Mouse (Mus musculus) forebrain, postnatal 0 days (tissue): ENCODE data around the gene Serpina3c. TPM values are rescaled to one million over a fixed set of nuclear protein-coding genes. Genes with fewer than 3 reads are reported as not detected.

Source experiments
- ATAC-seq: fragments of 200-750 bp; cut with Nextera tagmentation; 2 replicates; pipeline ENCODE4 v1.8.0; 2017; ENCODE audit warnings: mild to moderate bottlenecking, moderate library complexity
- DNase-seq: peaks from one replicate; pipeline ENCODE4 v3.0.0-alpha.2; 2015
- H3K27ac ChIP-seq: fragments of 300-500 bp; sonication (generic); 2 replicates; pipeline ENCODE4 v1.5.1; 2014; ENCODE audit warnings: low read depth, mild to moderate bottlenecking, antibody characterized with exemption, low read length, moderate library complexity, mixed read lengths
- H3K27me3 ChIP-seq: fragments of 300-500 bp; sonication (generic); 2 replicates; pipeline ENCODE4 v1.6.1; 2014; ENCODE audit warnings: mild to moderate bottlenecking, low read length, mixed read lengths; ENCODE audit not compliant: insufficient read depth
- H3K36me3 ChIP-seq: fragments of 300-500 bp; sonication (generic); 2 replicates; pipeline ENCODE4 v1.6.1; 2014; ENCODE audit warnings: mild to moderate bottlenecking, moderate library complexity; ENCODE audit not compliant: insufficient read depth
- H3K4me1 ChIP-seq: fragments of 300-500 bp; sonication (generic); 2 replicates; pipeline ENCODE4 v1.6.1; 2014; ENCODE audit warnings: antibody characterized with exemption; ENCODE audit not compliant: insufficient read depth
- H3K4me2 ChIP-seq: fragments of 300-500 bp; sonication (generic); 2 replicates; pipeline ENCODE4 v1.6.1; 2014; ENCODE audit warnings: low read depth, mild to moderate bottlenecking, moderate library complexity
- H3K4me3 ChIP-seq: fragments of 300-500 bp; sonication (generic); 2 replicates; pipeline ENCODE4 v1.5.1; 2014; ENCODE audit warnings: low read depth, low read length, mixed read lengths
- H3K9ac ChIP-seq: fragments of 300-500 bp; sonication (generic); 2 replicates; pipeline ENCODE4 v1.6.1; 2014; ENCODE audit warnings: mild to moderate bottlenecking
- H3K9me3 ChIP-seq: fragments of 300-500 bp; sonication (generic); 2 replicates; pipeline ENCODE4 v1.6.1; 2016; ENCODE audit warnings: low read length
- CTCF ChIP-seq: sonication (generic); IDR thresholded peaks from 2 replicates; pipeline ENCODE4 v1.5.1; 2016; ENCODE audit warnings: antibody characterized with exemption, control low read depth, low read depth
- WGBS: fragments of 180-500 bp; shearing (Covaris S2); extraction: QIAGEN DNeasy Blood & Tissue Kit; methylation state at CpG from one replicate; pipeline ENCODE4 v1.1.7; 2014; 5-methylcytosine and 5-hydroxymethylcytosine counted together
- polyA plus RNA-seq: library from polyadenylated mRNA; unstranded; fragments of >200 nt; fragmentation: Nextera tagmentation; extraction: Ambion mirVana; gene quantifications from 2 replicates; pipeline ENCODE4 v1.2.1, GENCODE M21; 2015
- total RNA-seq: library from RNA; depleted of rRNA; stranded (reverse); fragments of >200 nt; gene quantifications from 2 replicates; pipeline ENCODE4 v1.2.3, GENCODE M21; 2014

The Serpina3c gene
- total and polyA plus RNA-seq, 2 experiments from 2014 or later = not detected

GRCm38 (mm10) chr12:104174747-104175146 lies 21.1 kb upstream of the Serpina3c start:
- no peak for DNase-seq
- no peak for TF ChIP-seq CTCF
- no peak overlapping the region for H3K4me3 ChIP-seq
- H3K9ac ChIP-seq = no peak overlapping the region
- no peaks in the 10 kb centered on the region for H3K9me3 ChIP-seq
- H3K27ac ChIP-seq = no peak overlapping the region
- H3K36me3 ChIP-seq = no peaks in the 10 kb centered on the region
- no peak overlapping the region for H3K4me2 ChIP-seq
- no peaks in the 10 kb centered on the region for H3K27me3 ChIP-seq
- no peaks in the 10 kb centered on the region for H3K4me1 ChIP-seq
- ATAC-seq = no peak
- 81% methylated on average over 3 of the region's 3 CpGs for WGBS

- H3K4me3 ChIP-seq = no peak overlapping the region
- WGBS = 64% methylated on average over 3 of the region's 3 CpGs
- no peaks in the 10 kb centered on the region for H3K4me1 ChIP-seq
- H3K27me3 ChIP-seq = no peaks in the 10 kb centered on the region
- TF ChIP-seq CTCF = no peak
- no peak overlapping the region for H3K27ac ChIP-seq
- no peak overlapping the region for H3K4me2 ChIP-seq
- H3K9ac ChIP-seq = no peak overlapping the region
- H3K36me3 ChIP-seq = no peaks in the 10 kb centered on the region
- no peak for ATAC-seq
- no peak for DNase-seq
- no peaks in the 10 kb centered on the region for H3K9me3 ChIP-seq
These were observed 527 bp downstream of the Serpina3c start for GRCm38 (mm10) chr12:104153041-104153645.

GRCm38 (mm10) chr12:104151989-104152388 lies 1.7 kb downstream of the Serpina3c start:
- 68% methylated on average over 2 of the region's 2 CpGs for WGBS
- no peaks in the 10 kb centered on the region for H3K36me3 ChIP-seq
- H3K4me3 ChIP-seq = no peak overlapping the region

GRCm38 (mm10) chr12:104145571-104145970 lies 8.1 kb downstream of the Serpina3c start:
- no peak overlapping the region for H3K4me2 ChIP-seq
- H3K4me3 ChIP-seq = no peak overlapping the region
- H3K36me3 ChIP-seq = no peaks in the 10 kb centered on the region
- 82% methylated on average over 2 of the region's 2 CpGs for WGBS
- no peak overlapping the region for H3K27ac ChIP-seq
- no peak overlapping the region for H3K9ac ChIP-seq
- no peak for TF ChIP-seq CTCF
- DNase-seq = no peak
- no peaks in the 10 kb centered on the region for H3K9me3 ChIP-seq
- H3K4me1 ChIP-seq = no peaks in the 10 kb centered on the region
- no peaks in the 10 kb centered on the region for H3K27me3 ChIP-seq
- no peak for ATAC-seq

More at GRCm38 (mm10) chr12:104151989-104152388, 1.7 kb downstream of the Serpina3c start:
- no peak overlapping the region for H3K4me2 ChIP-seq
- no peaks in the 10 kb centered on the region for H3K9me3 ChIP-seq
- H3K4me1 ChIP-seq = no peaks in the 10 kb centered on the region
- ATAC-seq = no peak
- TF ChIP-seq CTCF = no peak
- H3K27me3 ChIP-seq = no peaks in the 10 kb centered on the region
- no peak overlapping the region for H3K9ac ChIP-seq
- no peak for DNase-seq
- H3K27ac ChIP-seq = no peak overlapping the region

- WGBS = 92% methylated on average over 1 of the region's 1 CpGs
- no peaks in the 10 kb centered on the region for H3K36me3 ChIP-seq
- no peak for TF ChIP-seq CTCF
These were observed 10.4 kb downstream of the Serpina3c start for GRCm38 (mm10) chr12:104143286-104143685.

GRCm38 (mm10) chr12:104142427-104142826 lies 11.2 kb downstream of the Serpina3c start:
- H3K9ac ChIP-seq = no peak overlapping the region
- TF ChIP-seq CTCF = no peak
- H3K4me3 ChIP-seq = no peak overlapping the region
- no peak overlapping the region for H3K4me2 ChIP-seq
- H3K27me3 ChIP-seq = no peaks in the 10 kb centered on the region
- H3K9me3 ChIP-seq = no peaks in the 10 kb centered on the region
- ATAC-seq = no peak
- no peaks in the 10 kb centered on the region for H3K36me3 ChIP-seq
- no peak overlapping the region for H3K27ac ChIP-seq
- H3K4me1 ChIP-seq = no peaks in the 10 kb centered on the region
- 81% methylated on average over 1 of the region's 1 CpGs for WGBS
- DNase-seq = no peak

More at GRCm38 (mm10) chr12:104143286-104143685, 10.4 kb downstream of the Serpina3c start:
- Histone ChIP-seq H3K9me3 (no peaks in the 10 kb centered on the region), H3K9ac (no peak overlapping the region), H3K4me2 (no peak overlapping the region), H3K27me3 (no peaks in the 10 kb centered on the region), H3K4me1 (no peaks in the 10 kb centered on the region), H3K4me3 (no peak overlapping the region), H3K27ac (no peak overlapping the region)
- no peak for ATAC-seq
- DNase-seq = no peak

- Histone ChIP-seq H3K27me3 (no peaks in the 10 kb centered on the region), H3K4me1 (no peaks in the 10 kb centered on the region), H3K9ac (no peak overlapping the region), H3K9me3 (no peaks in the 10 kb centered on the region), H3K4me2 (no peak overlapping the region), H3K36me3 (no peaks in the 10 kb centered on the region), H3K4me3 (no peak overlapping the region), H3K27ac (no peak overlapping the region)
- DNase-seq (no peak), ATAC-seq (no peak)
- WGBS = 79% methylated on average over 1 of the region's 1 CpGs
- TF ChIP-seq CTCF = no peak
These were observed 12.2 kb downstream of the Serpina3c start for GRCm38 (mm10) chr12:104141506-104141905.
